Mouse (Mus musculus): ENCODE results near the gene Nyap1.
A peak's percentile ranks its signal among the peaks of the same experiment; 100 is the strongest.

Gene Nyap1

DNA sequence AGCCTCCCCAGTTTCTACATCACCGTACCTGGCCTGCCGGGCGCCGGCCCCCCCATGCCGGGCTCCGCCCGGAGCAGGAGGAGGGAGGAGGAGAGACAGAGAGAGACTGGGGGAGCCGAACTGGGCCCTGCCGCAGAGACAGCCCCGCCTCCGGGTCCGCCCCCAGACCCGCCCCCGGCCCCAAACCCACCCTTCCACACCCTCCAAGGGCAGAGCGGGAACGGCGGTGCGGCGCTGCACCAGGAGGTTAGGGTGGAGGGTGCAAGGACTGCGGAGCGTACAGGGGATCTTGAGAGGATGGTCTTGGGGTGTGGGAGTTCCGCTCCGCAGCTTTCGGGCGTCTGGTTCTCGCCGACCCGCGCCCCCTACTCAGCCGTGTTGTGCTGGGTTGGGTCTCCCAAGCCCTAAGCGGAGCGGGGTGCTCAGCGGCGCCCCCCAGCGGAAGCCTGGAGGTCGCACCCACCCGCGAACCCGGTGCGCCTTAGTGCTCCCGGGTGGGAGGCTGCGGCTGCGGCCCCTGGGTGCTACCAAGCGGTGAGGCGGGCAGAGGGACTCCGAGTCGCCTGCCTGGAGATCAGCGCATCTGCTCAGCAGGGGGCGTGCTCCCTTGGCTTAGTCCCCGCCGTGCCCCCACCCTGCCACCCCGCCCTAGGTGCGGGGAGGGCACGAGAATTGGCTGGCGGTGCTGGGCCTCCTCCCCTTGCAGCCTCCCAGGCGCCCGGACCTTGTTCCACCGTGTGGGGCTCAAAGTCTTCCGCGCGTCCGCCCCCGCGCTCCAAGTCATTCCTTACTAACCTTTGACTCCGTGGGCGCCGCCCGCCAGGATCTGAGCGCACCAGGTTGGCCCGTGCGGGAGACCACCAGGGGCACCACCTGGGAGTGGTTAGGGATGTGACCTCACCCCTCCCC is at the start of gene Nyap1:
Nyap1 (minus strand) TSS at position 585 of the 909 bp plus-strand sequence.
- DNase-seq (ENCODE audit: low spot score in 2 of 2): peak; percentile 80 to 81

DNA sequence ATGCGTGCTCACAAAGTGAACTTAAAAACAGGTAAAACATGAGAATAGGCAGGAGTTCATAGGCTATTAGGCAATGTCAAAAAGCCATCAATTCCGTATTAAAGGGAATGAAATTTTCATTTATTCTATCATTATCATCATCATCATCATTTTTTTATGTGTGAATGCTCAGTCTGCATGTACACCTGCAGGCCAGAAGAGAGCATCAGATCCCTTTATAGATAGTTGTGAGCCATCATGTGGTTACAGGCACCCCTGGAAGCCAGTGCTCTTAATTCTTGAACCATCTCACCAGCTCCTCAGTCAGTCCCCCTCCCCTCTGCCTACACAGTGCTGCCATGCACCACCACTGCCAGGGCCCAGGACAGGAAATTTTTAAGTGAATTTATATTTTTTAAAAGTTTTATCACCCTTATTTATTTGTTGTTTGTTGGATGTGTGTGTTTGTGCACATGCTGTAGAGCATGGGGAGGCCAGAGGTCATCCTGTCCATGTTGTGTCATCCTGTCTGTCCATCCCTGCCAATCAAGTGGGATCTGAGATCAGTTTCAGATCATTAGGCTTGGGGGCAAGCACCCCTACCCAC is 47.6 kb upstream of the Nyap1 start:
- no peak for DNase-seq (ENCODE audit: low spot score in 2 of 2)

DNA sequence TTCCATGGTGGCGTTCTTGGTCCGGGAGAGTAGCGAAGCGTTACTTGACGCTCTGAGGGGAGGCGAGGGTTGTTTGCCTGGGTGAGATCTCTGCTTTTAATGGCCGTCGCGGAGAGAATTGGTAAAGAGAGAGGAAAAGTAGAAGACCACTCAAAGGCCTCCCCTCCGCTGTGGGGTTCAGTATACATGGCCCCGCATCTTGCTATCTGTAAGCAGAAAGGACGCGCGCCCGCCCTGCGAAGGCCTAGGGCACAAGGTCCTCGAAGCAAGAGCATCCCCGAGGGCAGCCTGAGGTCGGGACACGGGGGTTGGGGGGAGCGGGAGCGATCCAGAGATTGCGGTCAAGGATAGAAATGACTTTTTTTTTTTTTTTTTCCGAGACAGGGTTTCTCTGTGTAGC is 46.8 kb upstream of the Nyap1 start:
- no peak for DNase-seq (ENCODE audit: low spot score in 2 of 2)

DNA sequence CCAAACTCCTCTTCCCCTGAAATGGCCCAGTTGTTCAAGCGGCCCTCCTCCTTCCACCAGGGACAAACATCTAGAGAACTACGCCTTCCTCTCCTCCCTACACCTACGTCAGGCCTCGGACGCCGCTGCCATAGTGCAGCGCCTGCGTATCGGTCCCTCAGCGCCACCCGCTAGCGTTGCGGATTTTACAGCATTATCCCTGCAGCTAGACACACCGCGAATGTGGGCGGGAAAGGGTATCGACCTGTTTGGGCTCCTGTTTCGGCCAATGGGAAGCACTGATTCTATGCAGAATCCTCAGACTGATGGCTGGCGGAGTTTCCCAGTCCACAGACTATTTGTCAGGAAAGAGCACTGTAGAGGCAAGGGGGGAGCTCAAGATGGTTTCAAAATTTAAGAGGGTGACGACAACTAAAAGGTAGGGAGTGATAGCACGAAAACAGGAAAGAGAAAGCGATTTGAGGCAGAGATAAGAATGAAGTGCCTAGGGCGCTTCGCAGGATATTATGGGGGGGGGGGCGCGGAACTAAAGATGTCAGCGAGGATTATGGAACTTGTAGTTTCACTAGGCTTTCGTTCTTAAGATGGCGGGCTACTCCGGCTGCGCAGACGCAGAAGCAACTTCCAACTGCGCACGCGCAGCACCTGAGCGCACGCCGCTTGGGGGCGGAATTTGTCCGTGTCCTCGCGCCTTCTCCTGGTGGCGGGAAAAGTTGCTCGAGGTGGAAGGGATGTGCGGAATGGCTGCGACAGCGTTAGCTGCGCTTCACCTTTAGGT is 45.9 kb upstream of the Nyap1 start, which contains the start of the genes Mepce and Zcwpw1:
Mepce (minus strand) TSS at position 505 of the 778 bp plus-strand sequence.
Zcwpw1 (plus strand) TSS at position 648 of the 778 bp plus-strand sequence.
- peak; percentile 97 for DNase-seq (ENCODE audit: low spot score in 2 of 2)

DNA sequence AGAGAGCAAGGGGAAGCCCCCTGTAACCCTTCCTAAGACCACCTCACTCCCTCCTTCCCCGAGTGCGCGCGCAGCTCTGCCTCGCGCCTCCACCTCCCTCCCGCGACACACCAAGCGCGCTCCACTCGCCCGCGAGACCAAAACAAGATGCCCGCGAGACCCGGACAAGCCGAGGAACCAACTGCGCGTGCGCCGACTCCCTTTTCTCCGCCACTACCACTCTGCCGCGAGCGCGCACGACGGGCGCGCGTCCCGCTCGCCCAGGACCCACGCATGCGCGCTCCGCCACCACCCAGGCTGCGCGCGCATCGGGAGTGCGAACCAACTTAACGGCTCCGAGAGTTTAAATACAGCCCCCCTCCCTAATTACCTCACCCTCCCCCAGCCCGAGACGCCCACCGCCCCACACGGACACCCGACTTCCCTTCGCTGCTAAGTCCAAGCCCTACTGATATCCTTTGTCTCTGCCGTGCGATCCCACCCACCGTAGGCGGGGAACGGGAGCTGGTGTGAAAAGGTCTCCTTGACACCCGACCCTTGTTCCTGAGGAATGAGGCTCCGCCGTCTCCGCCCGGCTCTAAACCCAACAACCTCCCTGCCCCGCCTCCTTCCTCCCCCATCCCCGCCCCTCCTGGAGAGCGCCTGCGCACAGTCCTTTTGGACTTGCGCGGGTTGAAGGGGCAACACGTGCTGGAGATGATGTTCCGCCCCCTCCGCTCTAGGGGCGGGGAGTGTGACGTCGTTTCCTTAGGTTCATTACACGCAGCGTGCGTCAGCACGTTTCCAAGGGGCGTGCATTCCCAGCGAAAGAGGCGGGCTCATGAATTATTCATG is 44.9 kb upstream of the Nyap1 start:
- peak; percentile 99 for DNase-seq (ENCODE audit: low spot score in 2 of 2)

DNA sequence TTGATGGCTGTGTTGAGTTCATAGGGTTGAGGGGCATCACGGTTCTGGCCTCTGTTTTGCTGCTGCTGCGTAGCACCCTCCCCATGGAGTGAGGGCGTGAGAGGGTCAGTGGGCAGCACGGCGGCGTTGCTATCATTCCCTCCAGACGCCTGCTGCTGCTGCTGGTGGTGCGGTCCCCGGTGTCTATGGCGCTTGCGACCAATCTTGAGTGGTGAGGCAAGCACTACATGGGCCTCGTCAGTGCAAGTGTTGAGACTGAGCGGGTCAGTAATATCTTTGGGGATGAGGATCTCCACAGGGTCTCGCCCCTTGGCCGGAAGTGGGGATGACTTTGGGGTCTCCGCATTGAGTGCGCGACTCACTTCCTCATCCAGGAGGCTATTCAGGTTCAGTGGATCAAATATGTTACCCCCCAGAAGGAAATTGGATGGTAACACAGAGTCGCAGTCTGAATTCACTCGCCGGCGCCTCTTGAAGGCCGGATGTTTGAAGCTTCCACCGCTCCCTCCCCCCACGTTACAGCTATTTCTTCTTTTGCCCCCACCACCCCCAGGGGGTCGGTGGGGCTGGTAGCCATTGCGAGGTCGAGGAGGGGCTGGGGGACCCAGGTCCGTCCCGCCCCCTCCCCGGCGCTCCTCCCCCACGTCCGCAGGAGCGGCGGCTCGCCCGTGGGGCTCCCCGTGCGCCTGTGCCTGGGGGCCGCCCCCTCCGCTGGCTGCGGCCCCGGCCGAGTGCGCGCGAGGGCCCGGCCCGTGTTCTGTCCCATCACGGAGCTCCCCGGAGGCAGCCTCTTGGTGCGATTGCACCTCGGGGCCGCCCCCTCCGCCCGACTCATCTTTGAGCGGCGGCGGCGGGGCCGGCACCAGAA is 44.0 kb upstream of the Nyap1 start:
- peak in 1 of 2 experiments; percentile 31 for DNase-seq (ENCODE audit: low spot score in 2 of 2)

DNA sequence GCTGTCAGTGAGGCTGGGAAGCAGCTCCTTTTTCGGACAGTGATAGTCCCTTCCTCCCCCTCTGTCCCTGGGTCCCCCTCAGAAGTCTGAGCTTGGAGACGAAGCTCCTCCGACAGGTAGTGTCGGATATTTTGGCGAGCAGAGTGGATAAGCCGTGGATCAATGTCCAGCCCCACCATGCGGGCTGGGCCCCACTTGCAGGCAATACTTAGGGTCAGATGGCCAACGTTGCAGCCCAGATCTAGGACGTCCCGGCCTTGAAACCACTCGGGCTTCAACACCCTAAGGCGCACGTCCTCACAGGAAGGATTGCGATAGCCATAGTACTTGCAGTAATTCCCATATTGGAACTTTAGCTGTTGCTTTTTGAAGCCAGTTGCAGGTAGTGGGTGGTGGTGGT is 43.1 kb upstream of the Nyap1 start:
- no peak for DNase-seq (ENCODE audit: low spot score in 2 of 2)

DNA sequence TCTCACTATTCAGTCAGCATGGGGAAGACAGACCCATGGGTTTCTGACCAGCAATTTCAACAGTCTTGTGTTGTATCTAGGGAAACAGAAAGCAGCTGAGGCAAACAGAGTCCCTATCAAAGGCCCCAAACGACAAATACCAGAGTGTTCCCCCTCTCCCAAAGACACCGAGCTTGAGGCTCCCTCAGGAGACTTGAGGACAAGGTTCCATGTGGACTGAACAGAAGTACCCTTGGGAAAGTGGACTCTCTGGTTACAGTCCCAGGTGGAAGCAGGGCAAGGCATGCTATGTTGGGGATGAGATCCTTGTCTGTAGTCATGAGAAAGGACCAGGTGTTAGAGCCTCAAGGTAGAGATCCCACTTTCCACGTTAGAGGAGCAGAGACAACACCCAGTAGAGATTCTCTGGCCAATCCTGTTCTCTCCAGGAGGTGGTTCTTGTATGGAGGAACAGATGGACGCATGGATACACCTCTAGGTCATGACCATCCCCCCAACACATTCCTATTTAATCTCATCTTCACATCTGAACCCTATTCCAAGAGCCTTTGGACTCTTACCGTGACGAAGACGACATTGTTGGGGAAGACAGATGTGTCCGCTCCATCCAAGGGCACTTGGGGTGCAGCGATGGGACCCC is 42.6 kb upstream of the Nyap1 start:
- DNase-seq (ENCODE audit: low spot score in 2 of 2): no peak

DNA sequence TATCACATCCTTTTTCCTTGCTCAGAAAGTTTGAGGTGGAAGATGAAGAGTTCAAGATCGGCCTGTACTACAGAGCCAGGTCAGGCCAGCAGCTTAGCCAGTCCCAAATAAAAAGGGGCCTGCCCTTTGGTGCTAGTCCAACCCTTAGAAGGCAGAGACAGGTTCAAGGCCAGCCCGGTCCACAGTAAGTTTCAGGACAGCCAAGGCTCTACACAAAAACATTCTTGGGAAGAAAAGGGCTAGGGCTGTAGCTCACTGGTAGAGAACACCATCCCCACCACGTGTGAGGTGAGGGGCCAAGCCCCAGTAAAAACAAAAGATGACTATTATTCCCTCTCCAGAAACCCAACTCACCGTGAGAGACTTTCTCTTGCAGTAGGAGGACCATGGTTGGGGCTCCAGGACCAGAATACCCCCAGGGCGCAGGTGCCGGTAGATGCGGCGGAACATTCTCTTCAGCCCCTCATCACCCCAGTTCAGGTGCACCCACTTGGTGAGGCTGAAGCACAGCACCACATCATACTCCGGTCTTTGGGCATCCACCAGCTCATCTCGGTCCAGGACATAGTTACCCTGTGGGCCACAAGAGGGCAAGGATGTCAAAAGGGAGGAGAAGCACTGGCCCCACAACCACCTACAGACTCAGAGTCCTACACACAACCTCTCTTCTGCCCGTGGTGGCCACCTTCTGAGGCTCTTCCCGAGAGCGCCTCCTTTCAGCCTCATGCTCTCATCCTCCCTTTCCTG is 41.5 kb upstream of the Nyap1 start:
- no peak for DNase-seq (ENCODE audit: low spot score in 2 of 2)

DNA sequence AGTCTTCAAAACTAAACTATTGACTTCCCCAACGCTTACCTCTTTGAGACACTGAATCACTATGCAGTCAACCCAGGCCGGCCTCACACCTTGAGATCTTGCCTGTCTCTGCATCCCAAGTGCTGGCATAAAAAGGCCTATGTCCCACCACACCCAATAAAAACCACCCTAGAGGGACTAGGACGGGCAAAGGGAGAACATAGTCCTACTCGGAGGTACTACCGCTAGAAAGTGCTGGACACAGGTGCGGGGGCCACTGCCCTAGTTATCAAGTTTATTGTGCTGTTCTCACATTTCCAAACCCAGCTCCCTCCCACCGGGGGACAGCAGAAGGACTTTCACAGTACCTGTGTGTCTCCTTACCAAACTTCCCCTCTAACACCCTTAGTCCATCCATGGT is 40.3 kb upstream of the Nyap1 start:
- no peak for DNase-seq (ENCODE audit: low spot score in 2 of 2)

DNA sequence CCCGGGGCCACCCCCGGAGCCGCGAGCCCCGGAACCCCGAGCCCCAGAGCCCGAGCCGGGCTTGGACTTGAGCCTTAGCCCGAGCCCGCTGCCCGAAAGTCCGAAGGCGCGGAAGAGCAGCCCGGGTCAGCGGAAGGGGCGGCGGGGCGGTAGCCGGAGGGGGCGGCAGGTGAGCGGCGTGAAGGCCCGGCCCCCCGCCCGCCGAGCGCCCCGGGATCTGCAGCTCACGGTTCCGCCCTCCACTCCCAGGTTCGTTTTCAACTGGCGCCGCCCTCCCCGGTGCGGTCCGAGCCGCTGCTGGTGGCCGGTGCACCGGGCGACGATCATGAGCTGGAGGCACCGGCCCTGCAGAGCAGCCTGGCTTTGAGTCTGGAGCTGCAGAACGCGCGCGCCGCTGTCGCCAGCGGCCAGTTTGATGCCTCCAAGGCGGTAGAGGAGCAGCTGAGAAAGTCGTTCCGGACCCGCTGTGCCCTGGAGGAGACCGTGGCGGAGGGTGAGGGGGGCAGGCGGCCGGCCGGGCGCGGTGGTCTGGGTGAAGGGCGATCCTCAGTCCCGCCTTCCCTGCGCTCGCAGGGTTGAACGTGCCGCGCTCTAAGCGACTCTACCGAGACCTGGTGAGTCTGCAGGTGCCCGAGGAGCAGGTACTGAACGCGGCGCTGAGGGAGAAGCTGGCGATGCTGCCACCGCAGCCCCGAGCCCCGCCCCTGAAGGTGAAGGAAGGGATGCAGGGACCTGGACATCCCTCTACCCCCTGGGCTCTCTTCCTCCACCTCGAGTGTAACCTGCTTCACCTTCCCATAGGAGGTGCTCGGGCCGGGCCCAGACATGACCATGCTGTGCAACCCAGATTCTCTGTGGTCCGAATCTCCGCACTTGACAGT is 37.9 kb upstream of the Nyap1 start:
- no peak for DNase-seq (ENCODE audit: low spot score in 2 of 2)

DNA sequence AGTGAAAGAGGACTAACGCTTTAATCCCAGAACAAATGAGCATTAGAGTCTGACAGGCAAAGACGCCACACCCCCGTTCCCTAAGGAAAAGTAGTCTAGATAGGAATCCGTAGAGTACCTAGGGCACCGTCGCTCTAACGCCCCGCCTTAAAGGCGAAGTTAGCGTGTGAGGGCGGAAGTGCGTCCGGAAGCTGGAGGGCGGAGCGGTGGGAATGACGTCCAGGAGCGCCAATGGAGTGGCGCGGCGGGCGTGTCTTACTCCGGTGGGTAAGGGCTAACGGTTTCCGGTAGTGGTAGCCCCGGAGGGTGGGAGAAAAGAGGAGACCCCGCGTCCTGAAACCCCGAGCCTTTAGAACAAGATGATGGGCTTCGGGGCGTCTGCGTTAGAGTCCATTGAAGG is 37.2 kb upstream of the Nyap1 start, which contains the start of gene Ppp1r35:
Ppp1r35 (plus strand) TSS at position 215 of the 400 bp plus-strand sequence.
- DNase-seq (ENCODE audit: low spot score in 2 of 2): peak; percentile 96 to 97

DNA sequence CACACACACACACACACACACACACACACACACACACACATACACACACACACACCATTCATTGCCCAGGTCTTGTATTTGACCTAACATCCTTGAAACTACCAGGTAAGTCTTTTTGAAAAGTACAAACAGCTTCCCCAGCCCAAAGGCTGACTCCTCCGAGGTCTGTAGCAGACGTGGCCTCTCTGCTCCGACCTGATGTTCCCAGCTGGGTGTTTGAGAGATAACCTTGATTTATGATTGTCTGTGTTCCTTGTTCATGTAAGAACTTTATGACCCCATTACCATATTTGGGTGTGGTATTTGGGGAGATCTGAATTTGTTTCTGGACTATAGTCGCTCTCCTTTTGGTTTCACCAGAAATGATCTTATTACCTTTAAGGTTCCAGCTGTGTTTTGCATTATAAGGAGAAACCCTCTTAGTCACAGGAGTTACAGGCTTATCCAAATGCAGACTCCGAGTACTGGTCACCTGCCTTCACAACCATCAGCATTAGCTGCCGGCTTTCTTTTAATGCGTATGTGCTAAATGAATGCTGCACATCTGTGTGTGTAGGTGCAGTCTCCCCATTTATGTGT is 35.9 kb upstream of the Nyap1 start:
- DNase-seq (ENCODE audit: low spot score in 2 of 2): no peak

DNA sequence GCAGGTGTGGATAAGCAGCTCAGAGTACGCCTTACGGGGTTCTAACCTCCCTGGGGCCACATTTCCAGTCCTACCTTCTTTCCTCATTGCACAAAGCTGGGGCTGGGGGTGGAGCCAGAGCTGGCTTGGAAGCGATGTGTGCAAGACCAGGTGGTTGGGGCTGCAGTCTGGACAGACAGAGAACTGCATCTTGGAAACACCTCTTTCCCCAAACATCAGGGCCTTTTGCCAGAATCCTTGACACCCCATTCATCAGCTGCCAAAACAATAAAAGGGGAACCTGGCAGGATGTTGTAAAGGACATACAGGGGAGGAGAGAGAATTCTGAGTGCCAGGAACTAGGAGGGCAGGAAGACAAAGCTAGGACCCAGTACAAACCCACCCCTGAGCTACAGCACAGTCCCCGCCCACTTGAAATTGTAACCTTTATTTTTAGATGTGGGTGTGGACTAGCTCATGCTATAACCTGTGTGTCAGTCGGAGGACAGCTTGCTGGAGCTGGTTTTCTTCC is 35.1 kb upstream of the Nyap1 start:
- DNase-seq (ENCODE audit: low spot score in 2 of 2): no peak

DNA sequence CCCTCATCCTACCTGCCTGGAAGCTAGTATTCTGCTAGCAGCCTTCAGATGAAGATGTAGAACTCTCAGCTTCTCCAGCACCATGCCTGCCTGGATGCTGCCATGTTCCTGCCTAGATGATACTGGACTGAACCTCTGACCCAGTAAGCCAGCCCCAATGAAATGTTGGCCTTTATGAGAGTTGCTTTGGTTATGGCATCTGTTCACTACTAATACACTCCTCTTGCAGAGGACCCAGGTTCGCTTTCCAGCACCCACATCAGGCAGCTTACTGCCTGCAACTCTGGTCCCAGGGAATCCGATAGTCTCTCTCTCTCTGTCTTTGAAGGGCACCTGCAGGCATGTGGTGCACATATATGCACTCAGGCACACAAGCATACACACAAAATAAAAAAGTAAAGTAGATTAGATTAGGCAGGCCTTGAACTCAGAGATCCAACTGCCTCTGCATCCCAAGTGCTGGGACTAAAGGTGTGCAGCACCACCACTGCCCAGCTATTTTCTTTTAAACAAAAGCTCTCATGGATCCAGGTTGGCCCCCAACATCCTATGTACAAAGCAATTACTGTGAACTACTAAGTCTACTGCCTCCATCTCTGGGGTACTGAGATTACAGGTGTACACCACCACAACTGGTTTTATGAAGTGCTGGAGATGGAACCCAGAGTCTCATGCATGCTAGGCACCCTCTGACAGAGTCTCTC is 34.3 kb upstream of the Nyap1 start:
- DNase-seq (ENCODE audit: low spot score in 2 of 2): no peak

DNA sequence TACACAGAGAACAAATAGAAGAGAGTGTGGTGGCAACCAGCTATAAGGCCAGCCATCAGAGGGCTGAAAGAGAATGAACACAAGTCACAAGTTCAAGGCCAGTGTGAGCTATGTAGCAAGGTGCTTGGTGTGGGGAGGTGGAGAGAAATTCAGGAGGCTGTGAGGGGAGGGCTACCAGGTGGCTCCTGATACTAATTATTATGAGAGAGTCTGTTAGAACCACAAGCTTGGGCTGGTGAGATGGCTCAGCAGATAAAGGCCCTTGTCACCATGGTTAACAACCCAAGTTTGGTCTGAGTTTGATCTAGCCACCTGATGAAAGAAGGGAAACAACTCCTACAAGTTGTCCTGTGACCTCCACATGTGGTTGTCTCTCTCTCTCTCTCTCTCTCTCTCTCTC is 31.3 kb upstream of the Nyap1 start:
- DNase-seq (ENCODE audit: low spot score in 2 of 2): no peak

DNA sequence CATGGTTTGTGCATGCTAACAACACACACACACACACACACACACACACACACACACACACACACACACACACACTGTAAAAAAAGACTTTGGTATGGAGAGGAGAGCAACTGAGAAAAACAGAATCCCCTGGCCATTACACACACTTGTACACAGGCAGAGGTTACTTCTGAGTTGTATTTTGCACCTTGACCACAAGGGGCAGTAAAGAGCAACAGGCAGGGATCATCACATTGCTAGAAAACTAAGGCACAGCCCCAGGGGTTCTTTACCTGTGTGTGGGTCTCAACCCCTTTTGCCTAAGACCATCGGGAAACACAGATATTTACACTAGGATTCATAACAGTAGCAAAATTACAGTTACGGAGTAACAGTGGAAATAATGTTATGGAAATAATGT is 29.3 kb upstream of the Nyap1 start:
- no peak for DNase-seq (ENCODE audit: low spot score in 2 of 2)

Data from frontal cortex, postnatal 36 days (tissue).